Mouse (Mus musculus) mesoderm, embryonic 11.5 days (tissue): ENCODE results near the gene Diaph2.

Experiments
- DNase-seq: peaks from one replicate; pipeline ENCODE4 v3.0.0-alpha.2; 2012; ENCODE audit warnings: low read depth, low spot score

The Diaph2 gene

GRCm38 (mm10) chrX:129749571-129750061 lies at the start of gene Diaph2:
Gene Diaph2 (plus strand): TSS chrX:129749742.
- DNase-seq, result peak; percentile 82

GRCm38 (mm10) chrX:129701634-129702312 lies 47.8 kb upstream of the Diaph2 start:
- peak; percentile 0 for DNase-seq

GRCm38 (mm10) chrX:129709656-129710055 lies 39.9 kb upstream of the Diaph2 start:
- DNase-seq, result no peak

- DNase-seq, result no peak
Observed at GRCm38 (mm10) chrX:129728717-129729220, 20.8 kb upstream of the Diaph2 start.

- DNase-seq, result no peak
Observed at GRCm38 (mm10) chrX:129736562-129736961, 13.0 kb upstream of the Diaph2 start.

GRCm38 (mm10) chrX:129739226-129739625 lies 10.3 kb upstream of the Diaph2 start:
- no peak for DNase-seq

- DNase-seq, result no peak
Observed at GRCm38 (mm10) chrX:129742981-129743380, 6.6 kb upstream of the Diaph2 start.

GRCm38 (mm10) chrX:129745976-129746375 lies 3.6 kb upstream of the Diaph2 start:
- no peak for DNase-seq

GRCm38 (mm10) chrX:129749102-129749501 lies 440 bp upstream of the Diaph2 start:
- DNase-seq, result no peak

GRCm38 (mm10) chrX:129750094-129750569 lies 590 bp downstream of the Diaph2 start:
- DNase-seq, result peak; percentile 8

- DNase-seq, result no peak
Observed at GRCm38 (mm10) chrX:129750606-129751005, 1.1 kb downstream of the Diaph2 start.

GRCm38 (mm10) chrX:129756606-129757005 lies 7.1 kb downstream of the Diaph2 start:
- DNase-seq, result no peak

- DNase-seq, result no peak
Observed at GRCm38 (mm10) chrX:129762649-129763048, 13.1 kb downstream of the Diaph2 start.

GRCm38 (mm10) chrX:129765378-129765777 lies 15.8 kb downstream of the Diaph2 start:
- DNase-seq, result no peak

- no peak for DNase-seq
Observed at GRCm38 (mm10) chrX:129766811-129767210, 17.3 kb downstream of the Diaph2 start.

- peak; percentile 4 for DNase-seq
Observed at GRCm38 (mm10) chrX:129770625-129771024, 21.1 kb downstream of the Diaph2 start.

- no peak for DNase-seq
Observed at GRCm38 (mm10) chrX:129773556-129774255, 24.2 kb downstream of the Diaph2 start.

GRCm38 (mm10) chrX:129774478-129774877 lies 24.9 kb downstream of the Diaph2 start:
- DNase-seq, result no peak

- no peak for DNase-seq
Observed at GRCm38 (mm10) chrX:129776761-129777160, 27.2 kb downstream of the Diaph2 start.

- no peak for DNase-seq
Observed at GRCm38 (mm10) chrX:129777404-129777962, 27.9 kb downstream of the Diaph2 start.

- no peak for DNase-seq
Observed at GRCm38 (mm10) chrX:129781844-129782243, 32.3 kb downstream of the Diaph2 start.

- no peak for DNase-seq
Observed at GRCm38 (mm10) chrX:129784062-129784461, 34.5 kb downstream of the Diaph2 start.
